Mouse (Mus musculus) megakaryocyte-erythroid progenitor cell, adult 5-6 weeks (primary cell): Measurements from ENCODE around the gene Qars. TPM values are rescaled to one million over a fixed set of nuclear protein-coding genes. Genes with fewer than 3 reads are reported as not detected.

ENCODE experiments used
- ATAC-seq: replicated peaks from 2 replicates; pipeline ENCODE4 v1.8.0; 2016; ENCODE audit warnings: mild to moderate bottlenecking, inconsistent platforms; ENCODE audit not compliant: severe bottlenecking, poor library complexity, low FRiP score, low TSS enrichment
- total RNA-seq, 2 experiments: library from RNA; stranded (forward) in 1 of 2; stranded (reverse) in 1 of 2; fragments of 200-1000, 215-1000 nt in 1 of 2; fragments of >200 nt in 1 of 2; fragmentation: Nextera tagmentation in 1 of 2; gene quantifications; 2 replicates each; pipeline ENCODE4 v1.2.3; 2014 to 2017

Gene Qars
- total RNA-seq, 2 experiments from 2014 or later, result 321 to 356 TPM

DNA sequence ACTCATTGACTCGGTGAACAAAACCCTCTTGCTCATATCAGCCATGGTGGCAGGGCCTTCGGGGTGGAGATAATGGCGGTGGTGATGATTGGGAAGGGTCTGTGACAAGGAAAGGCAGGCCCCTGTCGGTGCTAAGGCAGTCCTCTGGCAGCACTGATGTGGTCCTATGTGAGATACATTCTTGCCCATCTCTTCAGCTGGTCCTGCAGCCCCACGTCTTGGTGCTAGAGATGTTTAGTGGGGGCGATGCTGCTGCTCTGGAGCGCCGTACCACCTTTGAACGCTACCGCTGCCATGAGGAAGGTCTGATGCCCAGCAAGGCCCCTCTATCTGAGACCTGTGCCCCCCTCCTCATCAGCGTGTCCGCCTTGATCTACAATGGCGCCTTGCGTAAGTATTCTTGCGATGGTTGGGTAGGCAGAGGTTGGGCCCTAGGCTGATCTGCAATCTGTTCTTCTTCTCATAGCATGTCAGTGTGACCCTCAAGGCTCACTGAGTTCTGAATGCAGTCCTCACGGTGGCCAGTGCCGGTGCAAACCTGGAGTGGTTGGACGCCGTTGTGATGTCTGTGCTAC, 22.1 kb upstream of the Qars start:
- ATAC-seq, result no peak

DNA sequence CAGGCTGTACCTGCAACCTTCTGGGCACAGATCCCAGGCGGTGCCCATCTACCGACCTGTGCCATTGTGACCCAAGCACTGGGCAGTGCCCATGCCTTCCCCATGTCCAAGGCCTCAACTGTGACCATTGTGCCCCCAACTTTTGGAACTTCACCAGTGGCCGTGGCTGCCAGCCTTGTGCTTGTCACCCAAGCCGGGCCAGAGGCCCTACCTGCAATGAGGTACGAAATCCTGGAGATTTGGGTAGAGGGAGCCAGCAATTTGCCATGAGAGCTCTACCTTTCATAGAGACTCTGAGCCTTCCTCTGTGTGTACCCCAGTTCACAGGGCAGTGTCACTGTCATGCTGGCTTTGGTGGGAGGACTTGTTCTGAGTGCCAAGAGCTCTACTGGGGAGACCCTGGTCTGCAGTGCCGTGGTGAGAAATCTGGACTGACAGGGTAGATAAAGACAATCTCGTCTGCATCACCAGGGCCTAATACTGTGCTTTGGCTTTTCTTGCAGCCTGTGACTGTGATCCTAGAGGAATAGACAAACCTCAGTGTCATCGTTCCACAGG, 20.5 kb upstream of the Qars start:
- ATAC-seq, result no peak

DNA sequence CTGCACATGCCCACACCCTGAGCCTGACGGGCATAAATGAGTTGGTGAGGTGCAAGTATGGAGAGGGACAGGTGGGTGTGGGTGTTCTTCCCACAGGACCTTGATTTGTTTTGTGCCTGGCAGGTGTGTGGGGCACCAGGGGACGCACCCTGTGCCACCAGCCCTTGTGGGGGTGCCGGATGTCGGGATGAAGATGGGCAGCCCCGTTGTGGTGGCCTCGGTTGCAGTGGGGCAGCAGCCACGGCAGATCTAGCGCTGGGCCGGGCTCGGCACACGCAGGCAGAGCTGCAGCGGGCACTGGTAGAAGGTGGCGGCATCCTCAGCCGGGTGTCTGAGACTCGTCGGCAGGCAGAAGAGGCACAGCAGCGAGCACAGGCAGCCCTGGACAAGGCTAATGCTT, 19.1 kb upstream of the Qars start:
- ATAC-seq, result no peak

DNA sequence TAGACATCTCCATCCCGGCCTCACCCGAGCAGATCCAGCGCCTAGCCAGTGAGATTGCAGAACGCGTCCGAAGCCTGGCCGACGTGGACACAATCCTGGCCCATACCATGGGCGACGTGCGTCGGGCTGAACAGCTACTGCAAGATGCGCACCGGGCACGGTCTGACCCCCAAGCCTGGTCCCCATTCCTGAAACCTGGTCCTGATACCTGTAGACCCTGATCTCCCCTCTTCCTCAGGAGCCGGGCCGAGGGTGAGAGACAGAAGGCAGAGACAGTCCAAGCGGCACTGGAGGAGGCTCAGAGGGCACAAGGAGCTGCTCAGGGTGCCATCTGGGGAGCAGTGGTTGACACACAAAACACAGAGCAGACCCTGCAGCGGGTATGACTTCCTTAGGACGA, 18.3 kb upstream of the Qars start:
- ATAC-seq, result no peak

DNA sequence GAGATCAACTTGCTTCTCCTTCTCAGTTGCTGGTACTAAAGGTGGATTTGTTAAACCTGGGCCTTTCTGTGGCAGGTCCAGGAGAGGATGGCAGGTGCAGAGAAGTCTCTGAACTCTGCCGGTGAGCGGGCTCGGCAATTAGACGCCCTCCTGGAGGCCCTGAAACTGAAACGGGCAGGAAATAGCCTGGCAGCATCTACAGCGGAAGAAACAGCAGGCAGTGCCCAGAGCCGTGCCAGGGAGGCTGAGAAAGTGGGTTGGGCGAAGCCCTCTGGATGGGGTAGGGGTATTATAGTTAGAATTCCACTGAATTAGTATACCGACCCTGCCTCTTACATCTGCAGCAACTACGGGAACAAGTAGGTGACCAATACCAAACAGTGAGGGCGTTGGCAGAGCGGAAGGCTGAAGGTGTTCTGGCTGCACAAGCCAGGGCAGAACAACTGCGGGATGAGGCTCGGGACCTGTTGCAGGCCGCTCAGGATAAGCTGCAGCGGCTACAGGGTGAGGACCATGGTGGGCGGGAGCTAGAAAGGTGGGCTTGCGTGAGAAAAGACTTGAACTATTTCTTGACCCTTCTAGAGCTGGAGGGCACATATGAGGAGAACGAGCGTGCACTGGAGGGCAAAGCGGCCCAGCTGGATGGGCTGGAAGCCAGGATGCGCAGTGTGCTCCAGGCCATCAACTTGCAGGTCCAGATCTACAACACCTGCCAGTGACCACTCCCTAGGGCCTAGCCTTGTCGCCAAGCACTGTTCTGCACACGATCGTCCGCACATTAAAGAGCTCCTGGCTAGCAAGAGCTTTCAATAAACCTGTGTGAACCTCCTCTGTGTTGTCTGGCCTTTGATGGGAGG, 17.6 kb upstream of the Qars start:
- no peak for ATAC-seq

DNA sequence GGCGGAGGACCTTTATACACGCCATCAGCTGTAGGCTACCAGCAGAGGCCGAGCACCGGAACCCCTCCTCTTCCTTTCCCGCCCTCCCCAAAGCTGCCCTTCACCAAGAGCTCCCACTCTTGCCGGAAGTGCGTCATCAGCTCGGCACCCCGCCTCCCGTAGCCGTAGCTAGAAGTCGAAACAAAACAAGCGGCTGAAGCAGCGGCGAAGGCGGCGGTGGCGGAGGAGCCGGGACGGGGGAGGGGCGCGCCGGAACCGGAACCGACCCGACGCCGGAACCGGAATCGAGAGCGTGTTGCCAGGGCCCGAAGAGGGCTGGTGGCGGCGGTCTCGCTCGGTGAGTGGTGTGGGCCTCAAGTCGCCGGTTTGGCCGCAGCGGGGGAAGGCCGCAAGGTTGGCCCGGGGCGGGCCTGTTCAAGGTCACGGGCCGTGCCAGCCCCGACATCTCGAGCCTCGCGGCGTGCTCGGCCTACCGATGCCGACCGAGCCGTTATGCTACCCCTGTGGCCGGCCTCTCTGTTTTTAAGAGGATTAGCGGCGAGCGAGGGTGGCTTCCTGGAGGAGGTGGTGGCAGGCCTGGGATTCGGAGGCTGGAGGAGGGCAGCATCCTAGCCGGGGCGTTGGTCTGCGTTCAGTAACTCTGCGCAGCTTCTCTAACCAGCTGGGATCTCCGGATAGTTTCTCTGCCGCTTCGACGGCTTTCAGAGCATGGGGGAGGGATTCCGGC, 16.8 kb upstream of the Qars start, which contains the start of gene Usp19:
TSS of gene Usp19 (plus strand) at position 44 of the 727 bp plus-strand sequence.
- peak; percentile 85 for ATAC-seq

DNA sequence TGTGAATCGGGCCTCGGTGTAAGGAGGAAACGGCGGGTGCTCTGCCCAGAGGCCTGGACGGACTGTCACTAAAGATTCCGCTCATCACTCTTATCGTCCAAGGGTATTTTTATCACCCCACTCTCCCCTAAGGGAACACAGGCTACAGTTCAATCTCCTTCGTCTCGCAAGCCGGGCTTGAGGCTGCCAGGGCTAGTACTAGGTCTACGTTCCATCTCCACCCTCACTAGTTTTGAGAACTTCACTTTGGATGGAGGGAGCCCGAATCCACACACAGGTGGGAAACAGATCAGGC, 16.3 kb upstream of the Qars start:
- ATAC-seq, result no peak; the same call in 1 of the 2 replicates

DNA sequence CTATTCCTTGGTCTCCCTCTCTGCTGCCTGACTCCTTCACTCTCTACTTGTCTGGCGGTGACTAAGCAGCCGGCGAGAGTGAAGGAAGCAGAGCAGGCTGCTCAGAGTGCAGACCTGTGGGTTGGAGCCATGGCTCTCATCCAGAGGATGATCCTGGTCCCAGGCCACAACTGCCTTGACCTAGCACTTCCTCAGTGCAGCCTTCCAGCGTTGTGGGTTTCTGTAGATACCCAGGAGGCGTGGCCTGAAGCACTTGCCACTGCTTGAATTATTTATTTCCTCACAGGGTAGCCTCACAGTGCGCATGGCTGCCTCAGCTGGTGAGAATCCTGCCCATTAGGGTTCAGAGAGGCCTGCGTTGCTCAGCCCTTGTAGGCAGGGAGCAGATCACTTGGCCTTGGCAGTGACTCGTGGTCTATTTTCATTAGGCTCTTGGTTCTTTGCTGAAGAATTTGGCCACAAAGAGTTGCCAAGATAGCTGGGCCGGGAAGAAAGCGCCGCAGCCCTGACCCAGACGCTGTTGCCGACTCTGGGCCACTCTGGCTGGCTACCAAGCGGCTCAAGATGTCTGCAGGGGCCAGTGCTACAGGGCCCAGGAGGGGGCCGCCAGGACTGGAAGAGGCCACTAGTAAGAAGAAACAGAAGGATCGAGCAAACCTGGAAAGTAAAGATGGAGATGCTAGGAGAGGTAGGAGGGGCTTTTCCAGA, 15.3 kb upstream of the Qars start:
- ATAC-seq, result peak; percentile 37

DNA sequence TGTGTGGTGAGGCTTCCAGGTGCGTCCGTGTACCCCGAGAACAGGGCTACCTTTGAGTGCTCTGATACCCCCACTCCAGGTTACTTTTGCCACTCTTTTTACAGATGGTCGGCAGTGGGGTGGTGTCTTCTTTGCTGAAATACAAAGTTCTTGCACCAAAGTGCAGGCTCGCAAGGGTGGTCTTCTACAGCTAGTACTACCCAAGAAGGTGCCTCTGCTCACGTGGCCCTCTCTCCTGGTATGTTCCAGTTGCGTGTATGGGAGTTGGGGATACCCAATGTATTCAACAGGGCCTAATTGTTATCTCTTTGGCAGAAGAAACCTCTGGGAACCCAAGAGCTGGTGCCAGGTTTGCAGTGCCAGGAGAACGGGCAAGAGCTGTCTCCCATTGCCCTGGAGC, 14.3 kb upstream of the Qars start:
- no peak for ATAC-seq

DNA sequence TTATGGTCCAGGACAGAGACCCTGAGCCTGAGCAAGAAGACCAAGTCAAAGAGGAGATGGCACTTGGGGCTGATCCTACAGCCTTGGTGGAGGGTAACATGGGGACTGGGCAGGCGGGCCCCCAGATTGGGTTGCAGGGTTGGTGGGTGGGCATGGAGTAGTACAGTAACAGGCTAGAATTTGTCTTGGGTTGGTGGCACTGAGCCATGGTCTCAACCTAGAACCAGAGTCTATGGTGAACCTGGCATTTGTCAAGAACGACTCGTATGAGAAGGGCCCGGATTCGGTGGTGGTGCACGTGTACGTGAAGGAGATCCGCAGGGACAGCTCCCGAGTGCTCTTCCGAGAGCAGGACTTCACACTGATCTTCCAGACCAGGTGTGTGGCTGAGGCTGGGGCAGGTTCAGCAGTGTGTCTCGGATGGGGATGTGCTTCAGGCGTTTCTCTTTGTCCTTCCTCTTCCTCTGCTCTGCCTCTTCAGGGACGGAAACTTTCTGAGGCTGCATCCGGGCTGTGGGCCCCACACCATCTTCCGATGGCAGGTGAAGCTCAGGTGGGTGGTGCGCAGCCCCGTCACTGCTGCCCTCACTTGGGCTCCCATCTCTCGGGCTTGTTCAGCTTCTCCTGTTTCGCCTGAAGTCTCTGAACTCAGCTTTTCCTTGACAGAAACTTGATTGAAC, 13.2 kb upstream of the Qars start:
- no peak for ATAC-seq

DNA sequence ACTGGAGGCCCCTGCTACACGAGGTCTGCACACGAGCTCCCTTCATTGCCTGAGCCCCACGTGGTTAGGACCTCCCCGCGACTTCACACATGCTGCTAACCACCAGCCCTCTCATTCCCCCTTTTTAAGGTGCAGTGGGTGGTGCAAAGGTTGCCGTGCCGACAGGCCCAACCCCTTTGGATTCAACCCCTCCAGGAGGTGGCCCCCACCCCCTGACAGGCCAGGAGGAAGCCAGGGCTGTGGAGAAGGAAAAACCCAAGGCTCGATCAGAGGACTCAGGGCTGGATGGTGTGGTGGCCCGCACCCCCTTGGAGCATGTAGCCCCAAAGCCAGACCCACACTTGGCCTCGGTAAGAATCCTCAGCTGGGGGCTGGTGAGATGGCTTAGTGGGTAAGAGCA, 12.6 kb upstream of the Qars start:
- ATAC-seq, result no peak

DNA sequence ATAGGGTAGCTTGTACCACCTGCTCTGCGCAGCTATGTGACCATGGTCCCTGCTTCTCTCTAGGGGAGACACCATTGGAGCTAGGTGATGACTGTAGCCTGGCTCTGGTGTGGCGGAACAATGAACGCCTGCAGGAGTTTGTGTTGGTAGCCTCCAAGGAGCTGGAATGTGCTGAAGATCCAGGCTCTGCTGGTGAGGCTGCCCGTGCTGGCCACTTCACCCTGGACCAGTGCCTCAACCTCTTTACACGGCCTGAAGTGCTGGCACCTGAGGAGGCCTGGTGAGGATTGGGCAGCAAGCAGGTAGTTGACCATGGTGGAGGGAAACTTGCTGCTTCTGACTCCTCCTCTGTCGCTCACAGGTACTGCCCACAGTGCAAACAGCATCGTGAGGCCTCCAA, 8.3 kb upstream of the Qars start:
- ATAC-seq, result no peak

DNA sequence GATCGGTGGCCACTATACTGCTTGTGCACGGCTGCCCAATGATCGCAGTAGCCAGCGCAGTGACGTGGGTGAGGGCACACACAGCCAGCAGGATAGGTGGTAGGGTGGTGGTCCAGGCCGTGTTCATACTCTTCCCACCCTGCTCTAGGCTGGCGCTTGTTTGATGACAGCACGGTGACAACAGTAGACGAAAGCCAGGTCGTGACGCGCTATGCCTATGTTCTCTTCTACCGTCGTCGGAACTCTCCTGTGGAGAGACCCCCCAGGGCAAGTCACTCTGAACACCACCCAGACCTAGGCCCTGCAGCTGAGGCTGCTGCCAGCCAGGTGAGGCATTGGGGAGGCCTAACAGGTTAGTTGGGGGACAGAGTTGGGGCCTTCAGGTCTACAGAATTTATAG, 7.6 kb upstream of the Qars start:
- ATAC-seq, result no peak

DNA sequence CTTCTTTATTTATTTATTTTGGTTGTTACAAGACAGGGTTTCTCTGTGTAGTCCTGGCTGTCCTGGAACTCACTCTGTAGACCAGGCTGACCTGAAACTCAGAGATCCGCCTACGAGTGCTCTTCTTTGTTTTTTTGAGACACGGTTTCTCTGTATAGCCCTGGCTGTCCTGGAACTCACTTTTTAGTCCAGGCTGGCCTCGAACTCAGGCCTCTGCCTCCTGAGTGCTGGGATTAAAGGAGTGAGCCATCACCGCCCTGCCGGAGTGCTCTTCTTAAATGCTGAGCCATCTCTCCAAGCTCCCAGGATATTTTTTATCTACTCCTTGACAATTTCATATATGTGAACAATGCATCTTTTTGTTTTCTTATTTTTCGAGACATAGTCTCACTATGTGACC, 605 bp upstream of the Qars start:
- ATAC-seq, result no peak

DNA sequence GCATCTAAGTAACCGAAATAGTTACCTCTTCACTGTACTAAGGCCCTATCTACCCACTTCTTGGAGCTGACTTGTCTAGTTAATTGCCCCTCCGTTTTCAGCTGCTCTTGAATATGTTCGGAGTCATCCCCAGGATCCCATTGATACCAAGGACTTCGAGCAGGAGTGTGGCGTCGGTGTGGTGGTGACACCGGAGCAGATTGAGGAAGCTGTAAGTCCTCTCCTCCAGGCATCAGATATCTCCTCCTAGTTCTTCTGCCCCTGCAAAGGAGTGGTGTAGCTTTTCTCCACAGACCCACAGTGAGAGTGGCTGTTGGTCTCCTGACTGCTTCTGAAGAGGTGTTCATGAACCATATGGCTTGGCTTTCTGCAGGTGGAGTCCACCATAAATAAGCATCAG, 1.3 kb downstream of the Qars start:
- ATAC-seq, result no peak

DNA sequence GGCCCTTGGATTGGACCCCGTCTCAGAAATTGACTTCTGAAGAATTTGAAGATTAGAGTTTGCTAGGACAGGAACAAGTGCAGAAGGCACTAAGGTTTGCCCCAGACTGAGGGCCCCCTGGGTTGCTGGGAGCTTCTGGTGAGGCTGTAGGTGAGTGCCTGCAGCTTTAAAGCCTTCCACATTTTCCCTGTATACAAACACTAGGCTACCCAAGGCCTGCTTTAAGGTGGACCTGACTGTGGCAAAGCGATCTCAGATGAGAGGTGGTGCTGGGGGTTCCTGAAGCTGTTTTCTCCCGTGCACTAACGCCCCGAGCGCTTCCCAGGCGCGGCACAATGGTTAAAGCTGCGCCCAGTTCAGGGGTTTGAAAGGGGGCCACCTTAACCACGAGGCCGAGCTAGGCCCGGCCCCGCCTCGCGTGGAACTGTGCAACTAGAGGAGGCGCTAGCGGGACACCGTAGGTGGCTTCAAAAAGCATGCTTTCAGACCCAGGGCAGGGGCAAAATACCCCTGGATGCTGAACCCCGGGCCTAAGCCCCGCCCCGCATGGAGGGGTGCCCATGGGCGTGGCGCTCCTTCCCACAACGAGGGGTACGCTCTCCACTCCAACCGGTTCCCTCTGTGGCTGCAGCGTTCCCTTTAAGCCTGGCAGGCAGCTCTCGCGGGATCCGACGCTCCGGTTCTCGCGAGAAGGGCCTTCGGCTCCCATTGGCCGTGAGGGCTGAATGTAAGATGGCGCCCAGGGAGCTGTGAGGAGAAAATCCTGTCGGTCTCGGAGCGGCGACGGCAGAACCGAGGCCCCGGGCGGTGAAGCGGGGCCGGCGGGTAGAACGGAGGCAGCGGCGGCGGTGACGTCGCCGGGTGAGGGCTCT, 9.1 kb downstream of the Qars start, which contains the start of gene Qrich1:
TSS of gene Qrich1 (plus strand) at position 427 of the 872 bp plus-strand sequence.
- ATAC-seq, result peak; percentile 87

DNA sequence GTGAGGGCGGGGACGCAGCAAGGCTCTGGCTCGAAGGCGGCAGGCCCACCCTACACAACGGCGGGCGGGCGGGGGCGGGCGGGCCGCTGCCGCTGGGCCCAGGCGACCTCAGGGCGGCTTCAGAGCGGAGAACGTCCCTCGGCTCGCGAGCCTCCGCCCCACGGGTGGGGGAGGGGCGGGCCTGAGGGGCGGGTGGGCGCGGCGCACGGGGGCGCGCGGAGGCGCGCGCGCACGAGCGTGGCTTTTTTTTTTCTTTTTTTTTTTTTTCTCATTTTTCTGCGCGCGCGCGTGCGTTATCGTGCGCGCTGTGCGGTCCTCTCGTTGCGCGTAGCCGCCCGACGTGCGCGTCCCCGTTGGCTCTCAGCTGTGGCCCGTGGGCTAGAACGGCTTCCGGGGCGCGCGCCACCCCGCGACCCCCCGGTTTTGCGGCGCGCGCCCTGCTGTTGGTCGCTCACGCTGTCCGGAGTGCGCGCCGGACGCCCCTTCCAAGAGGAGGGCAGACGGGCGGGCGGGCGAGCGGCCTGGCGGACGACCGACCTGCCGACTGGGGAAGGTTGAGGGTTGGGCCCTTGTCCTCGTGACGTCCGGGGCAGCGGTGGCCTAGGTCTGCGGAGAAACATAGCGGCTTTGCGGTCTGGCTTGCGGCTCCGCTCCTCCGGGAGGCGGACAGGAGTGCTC, 9.9 kb downstream of the Qars start:
- peak; percentile 25 for ATAC-seq

DNA sequence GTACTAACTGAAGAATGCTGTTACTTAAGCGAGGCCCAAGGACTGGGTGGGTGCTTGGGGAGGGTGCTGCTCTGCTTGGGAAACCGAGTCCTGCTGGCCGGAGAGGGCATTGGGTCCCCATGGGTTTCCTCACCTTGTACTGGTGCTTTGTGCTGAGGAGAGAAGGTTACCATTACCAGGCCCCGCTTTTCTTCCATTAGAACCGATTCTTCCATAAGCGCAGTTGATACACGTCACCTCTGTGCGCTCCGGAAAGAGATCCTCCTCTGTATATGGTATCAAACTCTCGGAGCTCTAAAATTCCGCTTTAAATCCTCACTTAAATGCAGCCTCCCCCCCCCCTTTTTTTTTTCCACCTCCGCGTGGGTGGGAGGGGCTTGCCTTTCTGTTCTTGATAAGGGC, 10.4 kb downstream of the Qars start:
- ATAC-seq, result peak; percentile 35; the same call in 1 of the 2 replicates
